Mouse (Mus musculus) kidney, postnatal 4 days (tissue): ENCODE measurements around the gene Slc38a4.

Source experiments
- DNase-seq, 2 experiments: peaks; one replicate each; pipeline ENCODE4 v3.0.0; 2021; ENCODE audit warnings: mixed read lengths in 2 of 2

Gene Slc38a4

DNA sequence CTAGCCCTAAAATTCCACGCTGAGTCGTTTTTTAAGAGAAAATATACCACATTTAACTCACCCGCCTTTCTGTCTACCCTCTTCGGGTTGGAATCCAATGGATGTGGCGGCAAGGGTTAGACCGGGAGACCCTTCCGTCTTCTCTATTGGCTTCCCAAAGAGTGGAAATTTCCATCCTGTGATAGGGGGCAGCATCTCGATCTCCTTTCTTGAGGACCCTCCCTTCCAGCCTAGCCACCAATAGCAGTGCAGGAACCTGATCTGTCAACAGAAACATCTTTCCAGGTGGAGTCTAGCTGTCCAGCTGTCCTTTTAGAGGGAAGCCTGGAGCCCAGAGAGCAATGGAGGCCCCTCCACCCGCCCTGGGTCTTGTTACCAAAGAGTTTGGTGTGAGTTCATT, at the start of gene Slc38a4:
Gene Slc38a4, minus strand, starts transcription at position 163 of the 400 bp plus-strand sequence.
- DNase-seq = peak in 1 of 2 experiments; percentile 55

- DNase-seq = no peak
Observed at GRCm38 (mm10) chr15:97104889-97105391, 49.2 kb upstream of the Slc38a4 start.

DNA sequence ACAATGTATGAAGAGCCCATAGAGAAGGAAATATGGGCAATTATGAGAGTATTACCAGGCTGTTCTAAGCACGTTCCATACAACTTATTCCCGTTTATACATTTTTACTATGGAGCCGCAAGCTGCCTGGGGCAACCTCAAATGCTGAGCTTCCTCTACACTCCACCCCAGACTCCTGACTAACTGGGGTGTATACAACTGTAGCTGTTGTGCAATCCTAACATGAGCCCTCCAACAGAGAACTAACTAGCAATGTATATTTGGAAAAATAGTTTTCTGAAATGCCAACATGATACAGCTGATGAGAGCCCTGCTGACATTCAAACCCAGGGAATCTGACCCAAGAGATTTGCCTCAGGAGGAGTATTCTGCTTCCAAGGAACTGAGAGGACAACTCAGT, 48.3 kb upstream of the Slc38a4 start:
- DNase-seq = no peak

GRCm38 (mm10) chr15:97102811-97103210, 47.1 kb upstream of the Slc38a4 start:
- DNase-seq = no peak

GRCm38 (mm10) chr15:97102181-97102580, 46.4 kb upstream of the Slc38a4 start:
- DNase-seq = no peak

DNA sequence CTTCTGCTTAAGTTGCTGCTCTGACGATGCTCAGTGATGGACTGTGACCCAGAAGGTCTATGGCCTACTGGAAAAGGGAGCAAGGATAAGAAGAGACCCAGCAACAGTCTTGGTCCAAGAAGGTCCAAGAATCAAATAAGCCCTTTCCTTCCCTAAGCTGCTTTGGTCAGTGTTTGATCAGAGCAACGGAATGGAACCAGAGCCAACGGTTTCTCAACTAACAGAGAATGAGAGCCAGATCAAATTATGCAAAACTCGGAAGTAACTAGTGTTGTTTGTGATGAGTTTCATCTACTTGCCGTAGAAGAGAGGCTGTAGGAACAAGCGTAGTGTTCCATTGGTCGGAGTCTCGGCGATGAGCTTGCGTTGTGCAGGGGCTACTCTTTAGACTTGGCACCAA, 43.3 kb upstream of the Slc38a4 start:
- DNase-seq = no peak

- no peak for DNase-seq
Observed at GRCm38 (mm10) chr15:97097548-97097947, 41.8 kb upstream of the Slc38a4 start.

- peak in 1 of 2 experiments; percentile 40 for DNase-seq
Observed at GRCm38 (mm10) chr15:97089526-97089925, 33.8 kb upstream of the Slc38a4 start.

GRCm38 (mm10) chr15:97085833-97086232, 30.1 kb upstream of the Slc38a4 start:
- peak; percentile 42 to 57 for DNase-seq

DNA sequence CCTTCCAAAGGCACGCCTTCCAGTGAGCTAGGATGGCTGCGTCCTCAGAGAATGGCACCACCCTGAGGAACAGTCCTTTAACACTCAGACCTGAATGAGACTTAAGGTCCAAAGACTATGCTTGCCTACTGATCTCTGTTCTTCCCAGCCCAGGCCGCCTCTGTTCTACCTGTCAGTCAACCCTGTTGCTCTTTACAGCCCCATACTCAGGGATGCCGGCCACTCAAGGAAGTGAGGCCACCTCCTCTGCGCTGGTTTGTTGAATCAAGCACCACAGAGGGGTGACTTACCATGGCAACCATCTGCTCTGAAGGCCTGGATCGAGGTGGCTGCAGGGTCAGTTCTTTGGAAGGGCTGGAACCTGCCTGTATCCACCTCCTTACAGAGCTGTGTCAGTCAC, 21.9 kb upstream of the Slc38a4 start:
- no peak for DNase-seq

- DNase-seq = no peak
Observed at GRCm38 (mm10) chr15:97076092-97076491, 20.3 kb upstream of the Slc38a4 start.

DNA sequence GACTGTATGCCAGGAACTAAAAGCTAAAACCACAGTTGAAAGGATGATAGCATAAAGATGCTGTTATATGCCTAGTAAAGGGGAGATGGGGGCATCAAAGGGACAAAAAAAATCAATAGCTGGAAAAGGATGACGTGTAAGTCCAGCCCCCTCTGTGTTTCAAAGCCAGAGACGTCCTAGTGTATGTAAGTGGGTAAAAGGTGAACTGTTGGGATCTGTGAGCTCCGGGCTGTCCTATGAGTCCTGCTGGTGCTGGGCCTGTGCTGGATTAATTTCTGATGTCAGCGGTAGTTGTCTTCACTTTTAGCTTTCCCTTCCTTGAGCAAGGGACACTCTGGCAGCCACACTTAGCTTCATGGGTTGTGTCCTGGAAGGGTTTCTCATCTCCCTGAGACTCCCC, 19.5 kb upstream of the Slc38a4 start:
- no peak for DNase-seq

DNA sequence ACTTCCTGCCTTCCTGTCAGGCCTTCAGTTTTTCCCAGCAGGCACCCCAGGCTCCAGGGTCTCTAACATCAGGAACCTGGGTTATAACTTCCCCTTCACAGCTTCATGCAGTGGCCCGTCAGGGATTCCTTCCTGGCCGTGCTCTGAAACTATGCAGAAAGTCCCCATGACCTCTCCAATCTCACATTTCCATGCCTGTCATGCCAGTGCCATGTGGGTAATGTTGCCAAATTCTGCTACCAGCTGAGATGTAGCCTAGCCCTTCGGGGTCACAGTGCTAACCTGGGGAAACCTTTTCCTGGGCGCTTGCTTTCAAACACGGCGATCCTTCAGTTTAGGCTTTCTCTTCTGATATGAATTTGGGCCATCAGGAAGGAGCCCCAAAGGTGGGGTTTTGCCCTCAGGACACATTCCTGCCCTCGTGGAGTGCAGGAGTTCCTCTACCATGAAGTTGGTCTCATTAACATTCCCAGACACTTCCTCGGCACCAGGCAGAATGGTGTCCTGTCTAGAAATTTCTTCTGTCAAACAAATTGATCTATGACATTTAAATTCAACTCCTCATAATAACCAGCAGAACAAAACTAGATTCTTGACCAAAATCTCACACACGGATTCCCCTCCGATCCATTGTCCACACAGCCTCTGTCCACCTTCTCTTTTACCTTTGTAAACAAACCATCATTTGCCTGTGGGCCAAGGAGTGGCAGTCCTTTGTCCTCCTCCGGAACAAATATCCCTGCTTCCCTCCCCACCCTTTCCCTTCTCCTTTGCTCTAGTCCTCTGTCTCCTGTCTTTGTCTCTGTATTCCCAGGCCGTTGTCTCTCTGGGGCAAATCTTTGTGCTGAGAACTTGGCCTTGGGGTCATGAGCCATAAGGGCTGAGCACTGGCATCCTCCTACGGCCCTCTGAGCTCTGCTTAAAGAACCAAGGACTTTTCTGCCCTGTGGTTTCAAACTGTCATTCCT, 17.4 kb upstream of the Slc38a4 start:
- DNase-seq = no peak

GRCm38 (mm10) chr15:97067340-97068136, 11.8 kb upstream of the Slc38a4 start:
- no peak for DNase-seq

GRCm38 (mm10) chr15:97066937-97067336, 11.2 kb upstream of the Slc38a4 start:
- no peak for DNase-seq

GRCm38 (mm10) chr15:97063211-97063610, 7.5 kb upstream of the Slc38a4 start:
- DNase-seq = no peak

- no peak for DNase-seq
Observed at GRCm38 (mm10) chr15:97060973-97061372, 5.2 kb upstream of the Slc38a4 start.

DNA sequence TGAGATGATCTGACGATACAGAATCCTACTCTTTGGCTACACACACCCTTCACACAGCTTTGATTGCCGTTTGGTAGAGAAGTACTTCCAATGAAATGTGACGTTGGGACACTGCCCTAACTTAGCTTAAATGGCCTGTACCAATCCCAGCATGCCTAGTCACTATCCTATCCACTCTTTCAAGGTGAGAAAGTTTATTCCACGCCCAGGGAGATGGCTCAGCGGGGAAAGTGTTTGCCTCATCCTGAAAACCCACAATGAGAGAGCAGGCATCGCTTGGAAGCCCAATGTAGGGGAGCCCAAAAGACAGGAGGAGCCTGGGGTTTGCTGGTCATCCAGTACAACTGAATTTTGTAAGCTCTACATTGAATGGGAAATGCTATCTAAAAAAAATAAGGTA, 4.8 kb upstream of the Slc38a4 start:
- no peak for DNase-seq

DNA sequence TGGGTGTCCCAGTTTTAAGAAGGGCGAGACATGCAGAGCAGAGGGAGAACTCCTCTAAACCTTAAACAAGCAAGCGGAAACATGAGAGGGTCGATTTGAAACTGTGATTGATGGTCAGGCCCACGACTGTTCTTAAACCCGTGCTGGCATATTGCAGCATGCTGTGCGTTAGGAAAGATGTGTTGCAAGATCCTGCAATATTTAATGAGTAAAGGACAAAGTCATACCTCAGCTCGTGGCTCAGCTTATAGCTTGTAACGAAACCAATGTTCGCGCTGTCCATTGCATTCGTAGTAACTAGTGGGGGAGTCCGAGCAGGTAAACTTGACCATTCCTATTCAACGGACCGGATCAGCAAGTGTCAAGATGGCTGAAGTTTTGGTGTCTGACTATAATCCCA, 4.3 kb upstream of the Slc38a4 start:
- no peak for DNase-seq

- DNase-seq = no peak
Observed at GRCm38 (mm10) chr15:97059071-97060041, 3.6 kb upstream of the Slc38a4 start.

DNA sequence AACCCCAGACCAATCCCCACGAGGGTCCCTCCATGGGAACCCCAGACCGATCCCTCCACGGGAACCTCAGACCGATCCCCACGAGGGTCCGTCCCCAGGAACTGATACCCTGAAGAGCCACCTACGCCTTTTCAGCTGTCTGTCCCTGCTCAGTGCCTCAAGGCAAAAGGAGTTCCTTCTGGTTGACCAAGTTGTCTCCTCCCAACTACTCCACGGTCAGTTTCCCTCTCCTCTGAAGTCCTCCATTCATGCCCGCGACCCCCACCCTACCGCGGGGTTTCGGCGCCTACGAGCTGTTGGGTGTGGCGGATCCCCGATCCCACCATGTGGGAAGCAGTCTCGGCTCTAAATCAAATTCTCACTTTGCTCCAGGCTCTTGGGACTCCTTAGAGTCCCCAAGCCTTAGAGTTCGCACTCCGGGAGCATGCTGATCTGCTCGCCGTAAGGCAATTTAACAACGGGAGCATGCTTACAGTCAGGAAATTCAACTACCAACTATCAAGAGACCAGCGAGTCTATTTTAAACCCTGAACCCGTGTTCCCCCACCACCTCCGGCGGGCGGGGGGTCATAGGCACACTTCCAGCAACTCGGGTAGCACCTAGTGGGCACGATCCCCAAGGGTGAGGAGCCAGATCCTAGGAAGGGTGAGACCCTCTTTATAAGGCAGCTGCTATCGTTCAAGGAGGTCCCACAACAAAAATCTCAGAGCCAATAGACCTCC, 828 bp downstream of the Slc38a4 start:
- peak in 1 of 2 experiments; percentile 29 for DNase-seq

DNA sequence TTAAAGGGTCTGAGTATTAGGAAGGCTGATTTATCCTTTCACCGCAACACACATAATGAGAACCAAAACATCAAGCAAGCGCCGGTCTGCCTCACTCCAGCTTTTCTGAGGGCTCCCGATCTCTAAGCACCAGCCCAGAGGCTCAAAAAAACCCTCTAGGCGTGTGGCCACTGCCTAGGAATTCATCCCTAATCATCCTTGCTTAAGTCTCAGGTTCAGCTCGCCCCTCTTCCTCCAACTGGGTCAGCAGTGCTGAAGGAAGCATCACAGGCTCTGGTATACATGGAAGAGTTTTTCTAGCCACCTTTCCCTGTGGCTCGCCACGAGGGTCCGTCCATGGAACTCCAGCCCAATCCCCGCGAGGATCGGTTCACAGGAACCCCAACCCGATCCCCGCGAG, 1.6 kb downstream of the Slc38a4 start:
- no peak for DNase-seq
